Mouse (Mus musculus): ENCODE results near the gene Fabp1. TPM values are rescaled to one million over a fixed set of nuclear protein-coding genes. Genes with fewer than 3 reads are reported as not detected.

Fabp1 gene
- total RNA-seq (2021), result not detected

DNA sequence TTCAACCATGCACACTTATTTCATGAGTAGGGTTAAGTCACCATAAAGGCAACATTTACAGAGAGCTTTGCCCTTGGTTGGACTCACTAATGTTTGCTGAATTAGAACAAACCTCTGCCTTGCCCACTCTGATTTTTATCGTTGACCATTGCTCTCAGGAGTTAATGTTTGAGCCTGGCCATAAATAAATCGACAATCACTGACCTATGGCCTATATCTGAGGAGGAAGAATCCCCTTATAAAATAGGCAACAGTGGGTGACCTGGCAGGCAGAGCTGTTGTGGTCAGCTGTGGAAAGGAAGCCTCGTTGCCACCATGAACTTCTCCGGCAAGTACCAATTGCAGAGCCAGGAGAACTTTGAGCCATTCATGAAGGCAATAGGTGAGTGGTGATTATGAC is at the start of gene Fabp1:
Fabp1 (plus strand) TSS at position 216 of the 400 bp plus-strand sequence.
- DNase-seq (ENCODE audit: extremely low spot score in 1 of 2, low spot score in 1 of 2), result no peak

DNA sequence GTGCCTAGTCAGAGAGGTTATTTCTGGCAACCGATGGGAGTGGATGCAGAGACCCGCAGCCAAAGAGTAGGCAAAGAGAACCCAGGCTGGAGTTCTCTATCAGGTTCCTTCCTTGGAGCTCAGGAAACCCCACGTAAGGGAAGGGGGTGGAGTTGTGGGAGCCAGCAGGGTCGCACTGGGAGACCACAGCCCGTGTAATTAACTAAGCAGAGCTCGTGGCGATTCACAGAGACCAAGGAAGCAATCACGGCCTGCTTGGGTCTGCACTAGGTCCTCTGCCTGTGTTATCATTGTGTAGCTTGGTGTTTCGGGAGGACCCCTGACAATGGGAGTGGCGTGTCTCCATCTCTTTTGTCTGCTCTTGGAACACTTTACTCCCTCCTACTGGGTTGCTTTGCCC is 48.5 kb upstream of the Fabp1 start:
- DNase-seq (ENCODE audit: extremely low spot score in 1 of 2, low spot score in 1 of 2), result no peak

DNA sequence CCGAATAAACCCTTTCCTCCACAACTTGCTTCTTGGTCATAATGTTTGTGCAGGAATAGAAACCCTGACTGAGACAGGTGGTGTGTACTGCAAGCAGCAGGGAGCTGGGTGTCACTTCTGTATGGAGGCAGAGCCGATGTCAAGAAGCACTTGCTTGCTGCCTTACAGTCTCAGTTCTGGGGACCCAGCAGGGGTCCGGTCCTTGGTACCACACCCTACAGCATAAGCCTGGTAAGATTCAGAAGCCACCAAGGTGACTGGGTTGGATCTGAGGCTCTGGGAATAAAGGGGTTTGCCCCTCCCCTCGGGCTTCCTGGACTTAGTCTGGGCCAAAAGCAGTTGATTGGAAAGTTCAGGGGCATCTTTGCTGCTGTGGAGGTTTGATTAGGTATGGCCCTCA is 46.1 kb upstream of the Fabp1 start:
- no peak for DNase-seq (ENCODE audit: extremely low spot score in 1 of 2, low spot score in 1 of 2)

DNA sequence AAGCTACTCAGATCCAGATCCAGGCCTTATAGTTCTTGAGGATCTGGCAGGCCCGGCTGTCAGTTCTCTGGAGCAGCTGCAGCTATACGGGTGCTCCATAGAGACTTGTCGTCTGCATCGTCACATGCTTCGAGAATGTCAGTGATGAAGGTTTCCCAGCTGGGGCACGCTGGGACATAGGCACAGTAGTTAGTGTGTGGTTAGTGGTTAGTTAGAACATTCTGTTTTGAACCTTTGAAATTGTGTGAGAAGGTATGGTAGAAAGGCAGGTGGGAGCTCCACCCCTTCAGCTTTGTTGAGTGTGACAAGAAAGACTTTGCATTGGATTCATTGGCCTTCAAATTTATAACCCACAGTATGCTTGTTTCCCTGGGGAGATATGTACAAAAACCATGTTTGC is 44.8 kb upstream of the Fabp1 start:
- DNase-seq (ENCODE audit: extremely low spot score in 1 of 2, low spot score in 1 of 2), result no peak

DNA sequence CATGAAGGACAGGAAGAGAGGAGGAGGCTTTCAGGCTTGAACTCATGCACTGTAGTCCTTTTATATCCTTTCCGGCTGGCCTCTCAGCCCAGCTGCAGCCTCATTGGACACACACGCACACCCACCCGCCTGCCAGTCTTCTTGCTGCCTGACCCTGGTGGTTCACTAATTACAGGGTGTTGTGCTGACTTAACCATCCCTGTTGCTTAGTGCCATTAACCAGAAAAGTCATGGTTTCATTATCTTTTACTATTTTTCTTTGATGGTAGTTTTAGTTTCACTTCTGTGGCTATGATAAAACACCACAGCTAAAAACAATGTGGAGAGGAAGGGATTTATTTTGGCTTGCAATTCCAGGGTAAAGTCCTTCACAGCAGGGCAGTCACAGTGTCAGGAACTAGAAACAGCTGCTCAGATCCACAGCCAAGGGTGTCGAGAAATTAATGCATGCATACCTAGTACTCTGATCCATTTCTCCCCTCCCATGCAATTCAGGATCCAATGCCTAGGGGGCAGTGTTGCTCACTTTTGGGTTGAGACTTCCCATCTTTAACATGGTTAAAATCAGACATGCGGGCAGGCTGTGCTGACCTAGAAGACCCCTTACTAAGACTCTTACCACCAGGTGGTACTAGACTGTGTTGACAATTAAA is 42.8 kb upstream of the Fabp1 start:
- no peak for DNase-seq (ENCODE audit: extremely low spot score in 1 of 2, low spot score in 1 of 2)

DNA sequence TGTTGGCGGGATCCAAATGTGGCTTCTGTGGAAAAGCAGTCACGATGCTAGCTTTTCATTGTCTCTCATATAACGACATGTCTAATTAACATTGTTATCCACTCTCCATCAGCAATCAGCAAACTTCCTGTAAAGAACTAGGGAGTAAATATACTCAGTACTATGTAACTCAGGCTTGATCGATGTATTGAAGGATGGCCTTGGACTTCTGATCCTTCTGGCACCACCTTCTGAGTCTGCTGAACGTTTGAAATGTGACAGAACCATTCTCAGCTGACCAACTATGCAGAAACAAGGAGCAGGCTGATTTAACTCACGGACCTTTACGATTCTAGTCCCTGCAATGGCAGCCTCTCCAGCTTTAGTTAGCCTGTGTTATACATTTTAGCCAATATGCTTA is 38.3 kb upstream of the Fabp1 start:
- DNase-seq (ENCODE audit: extremely low spot score in 1 of 2, low spot score in 1 of 2), result no peak

DNA sequence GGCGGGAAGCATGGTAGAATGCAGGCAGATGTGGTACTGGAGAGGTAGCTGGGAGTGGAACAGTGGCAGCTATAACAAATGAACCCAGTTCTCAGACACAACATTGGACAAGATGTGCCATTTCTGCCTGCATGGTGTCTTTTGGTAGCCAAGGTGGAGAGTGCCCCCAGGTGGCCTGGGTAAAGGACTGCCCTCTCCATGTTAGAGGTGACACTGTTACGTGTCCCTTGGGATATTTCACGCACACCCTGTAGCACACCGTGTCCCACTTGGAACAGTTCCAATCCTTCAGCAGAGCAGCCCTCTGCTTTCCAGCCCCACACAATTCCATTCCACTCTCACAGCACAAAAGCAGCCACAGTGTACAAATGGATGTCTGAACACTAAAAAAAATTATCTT is 37.4 kb upstream of the Fabp1 start:
- no peak for DNase-seq (ENCODE audit: extremely low spot score in 1 of 2, low spot score in 1 of 2)

DNA sequence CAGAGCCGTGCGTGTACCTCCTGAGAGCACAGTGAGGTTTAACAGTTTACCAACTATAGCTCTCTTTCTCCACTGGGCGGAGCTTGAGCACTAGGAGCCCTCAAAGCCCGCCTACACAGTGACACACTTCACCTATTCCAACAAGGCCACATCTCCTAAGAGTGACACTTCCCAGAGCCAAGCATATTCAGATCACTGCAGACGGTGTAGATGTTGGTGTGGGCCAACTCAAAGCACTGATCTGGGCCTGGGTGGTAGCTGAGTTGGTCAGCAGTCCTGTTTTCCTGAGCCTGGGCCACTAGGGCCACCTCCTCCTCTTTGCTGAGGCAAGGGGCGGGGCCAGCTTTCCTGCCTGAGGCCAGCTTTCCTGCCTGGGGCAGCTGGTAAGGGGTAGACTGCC is 35.2 kb upstream of the Fabp1 start:
- DNase-seq (ENCODE audit: extremely low spot score in 1 of 2, low spot score in 1 of 2), result no peak

DNA sequence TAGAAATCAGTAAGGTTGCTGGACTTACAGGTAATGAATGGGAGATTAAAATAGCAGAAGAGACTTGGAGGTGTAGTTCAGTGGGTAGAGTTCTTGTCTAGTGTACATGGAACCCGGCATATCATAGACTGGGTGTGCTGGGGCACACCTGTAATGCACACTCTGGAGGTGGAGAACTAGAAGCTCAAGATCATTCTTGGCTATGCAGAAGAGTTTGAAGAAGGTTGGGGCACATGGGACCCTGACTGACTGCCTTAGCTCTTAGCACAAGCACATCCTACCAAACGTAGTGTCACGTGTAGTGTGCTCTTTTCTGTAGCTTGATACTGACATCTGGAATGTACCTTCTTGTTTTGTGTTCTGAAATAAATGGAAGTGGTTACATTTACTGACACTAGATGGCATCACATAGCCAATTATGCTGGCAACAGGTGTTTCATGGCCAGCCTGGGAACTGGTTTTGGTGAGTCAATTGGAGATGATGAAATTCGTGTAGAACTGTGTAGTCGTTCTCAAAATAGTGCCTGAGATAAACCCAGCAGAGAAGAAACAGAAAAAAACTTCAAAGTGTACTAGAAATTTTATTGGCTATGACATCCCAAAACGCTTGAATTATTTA is 33.0 kb upstream of the Fabp1 start:
- no peak for DNase-seq (ENCODE audit: extremely low spot score in 1 of 2, low spot score in 1 of 2)

DNA sequence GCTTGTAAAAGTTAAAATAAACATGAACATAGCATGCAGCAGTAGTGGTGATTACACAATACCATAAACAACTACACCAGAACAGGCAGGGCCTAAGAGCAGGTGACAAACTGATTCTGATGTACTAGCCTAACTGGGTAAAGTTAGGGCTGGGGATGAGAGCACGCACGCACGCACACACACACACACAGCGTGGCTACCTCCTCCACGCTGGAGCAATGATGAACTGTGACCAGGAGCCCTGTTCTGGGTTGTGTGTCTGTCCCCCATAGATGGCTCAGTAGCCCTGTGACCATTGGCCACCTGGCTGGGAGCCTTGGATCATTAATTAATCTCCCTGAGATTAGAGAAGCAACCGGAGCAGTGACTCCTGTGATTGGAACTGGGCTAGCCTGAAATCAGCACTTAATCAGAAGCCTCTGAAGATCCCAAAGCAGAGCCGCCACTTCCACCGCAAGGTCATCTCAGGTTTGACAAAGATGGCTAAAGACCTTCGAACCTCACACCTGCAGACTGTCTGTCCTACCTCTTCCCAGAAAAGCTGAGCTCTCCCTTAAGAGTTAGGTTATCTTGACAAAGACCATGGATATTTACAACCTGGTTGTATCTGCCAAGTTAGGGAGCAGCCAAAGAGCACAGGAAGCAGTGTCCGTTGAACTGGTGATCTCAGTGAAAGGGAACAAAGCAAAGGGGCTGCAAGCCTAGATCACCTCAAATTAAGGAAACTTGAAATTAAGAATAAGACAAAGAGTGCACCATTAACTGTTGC is 26.6 kb upstream of the Fabp1 start:
- no peak for DNase-seq (ENCODE audit: extremely low spot score in 1 of 2, low spot score in 1 of 2)

DNA sequence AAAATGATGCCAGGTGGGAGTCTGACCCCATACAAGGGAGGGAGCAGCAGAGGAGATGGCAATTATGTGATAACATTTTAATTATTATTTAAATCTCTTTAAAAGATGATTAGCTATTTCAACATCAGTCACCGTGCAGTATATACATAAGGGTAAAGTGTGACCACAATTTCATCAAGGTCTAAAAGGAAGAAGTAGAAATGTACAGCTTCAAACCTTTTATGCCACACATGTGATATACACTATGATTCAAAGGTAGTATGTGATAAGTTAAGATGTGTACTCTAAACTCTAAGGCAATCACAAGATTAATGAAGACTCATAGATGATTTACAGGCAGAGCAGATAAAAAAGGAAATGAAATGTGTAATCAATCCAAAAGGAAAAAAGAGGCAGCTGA is 19.0 kb upstream of the Fabp1 start:
- DNase-seq (ENCODE audit: extremely low spot score in 1 of 2, low spot score in 1 of 2), result no peak

DNA sequence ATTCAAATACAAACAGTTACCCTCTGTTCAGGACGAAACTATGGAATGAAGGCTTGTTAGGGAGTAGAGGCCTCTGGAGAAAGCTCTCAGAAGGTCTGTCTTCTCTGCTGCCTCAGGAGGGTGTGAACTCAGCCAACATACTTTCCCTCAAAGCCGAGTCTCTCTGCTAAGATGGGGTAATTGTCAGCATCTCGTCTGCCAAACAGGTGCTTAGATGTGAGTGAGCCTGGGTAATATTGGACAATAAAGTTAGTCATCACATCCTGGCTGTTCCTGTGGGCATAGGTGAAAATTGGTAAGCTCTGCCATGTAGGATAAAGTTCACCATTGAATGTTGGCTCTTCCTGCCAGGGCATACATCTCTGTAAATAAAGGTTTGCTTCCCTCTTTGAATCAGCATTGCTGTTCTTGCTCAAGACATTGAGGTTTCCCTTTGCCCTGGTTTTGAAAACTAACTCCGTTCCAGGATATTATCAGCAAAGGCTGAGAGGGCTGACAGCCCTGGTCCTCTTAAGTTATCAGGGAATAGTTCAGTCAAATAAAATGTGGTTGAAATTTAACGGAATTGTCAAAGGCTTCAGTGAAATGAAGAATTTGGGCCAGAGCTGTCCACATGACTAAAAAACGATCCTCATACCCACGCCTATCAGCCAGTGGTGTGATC is 14.6 kb upstream of the Fabp1 start:
- DNase-seq (ENCODE audit: extremely low spot score in 1 of 2, low spot score in 1 of 2), result no peak

DNA sequence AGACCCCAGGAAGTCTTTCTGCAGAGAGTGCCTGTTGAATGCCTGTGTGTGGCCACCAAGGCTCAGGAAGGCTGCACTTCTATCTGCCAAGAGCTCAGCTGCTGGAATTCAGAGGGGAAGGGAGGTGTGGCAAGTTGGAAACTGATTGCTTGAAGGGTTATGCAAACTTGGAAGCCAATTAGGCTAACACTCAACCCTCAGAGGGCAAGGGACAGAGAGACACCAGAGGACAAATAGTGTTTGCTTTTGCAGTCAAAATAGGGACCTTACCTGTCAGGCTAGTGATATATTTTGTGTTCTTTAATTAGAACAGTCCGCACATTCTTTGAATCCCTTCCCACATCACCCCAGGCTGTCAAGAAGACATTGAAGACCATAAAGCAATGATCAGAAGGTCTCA is 10.0 kb upstream of the Fabp1 start:
- DNase-seq (ENCODE audit: extremely low spot score in 1 of 2, low spot score in 1 of 2), result no peak

DNA sequence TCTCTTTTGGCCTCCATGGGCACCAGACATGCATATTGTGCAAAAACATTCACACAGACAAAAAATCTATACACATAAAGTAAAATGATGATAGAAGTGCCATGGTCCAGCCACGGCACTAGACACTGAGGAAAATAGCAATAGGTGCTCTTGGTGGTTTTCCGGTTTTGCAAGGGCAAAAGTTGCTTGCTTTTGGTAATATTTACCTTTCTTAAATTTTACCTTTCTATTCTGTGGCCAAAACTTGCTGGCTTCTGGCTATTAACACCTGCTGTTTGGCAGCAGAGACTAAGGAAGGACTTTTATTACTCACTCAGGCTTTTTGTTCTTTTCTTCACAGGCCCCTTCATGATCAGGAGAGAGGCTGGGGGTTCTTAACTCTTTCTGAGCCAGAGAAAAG is 9.1 kb upstream of the Fabp1 start:
- DNase-seq (ENCODE audit: extremely low spot score in 1 of 2, low spot score in 1 of 2), result no peak

DNA sequence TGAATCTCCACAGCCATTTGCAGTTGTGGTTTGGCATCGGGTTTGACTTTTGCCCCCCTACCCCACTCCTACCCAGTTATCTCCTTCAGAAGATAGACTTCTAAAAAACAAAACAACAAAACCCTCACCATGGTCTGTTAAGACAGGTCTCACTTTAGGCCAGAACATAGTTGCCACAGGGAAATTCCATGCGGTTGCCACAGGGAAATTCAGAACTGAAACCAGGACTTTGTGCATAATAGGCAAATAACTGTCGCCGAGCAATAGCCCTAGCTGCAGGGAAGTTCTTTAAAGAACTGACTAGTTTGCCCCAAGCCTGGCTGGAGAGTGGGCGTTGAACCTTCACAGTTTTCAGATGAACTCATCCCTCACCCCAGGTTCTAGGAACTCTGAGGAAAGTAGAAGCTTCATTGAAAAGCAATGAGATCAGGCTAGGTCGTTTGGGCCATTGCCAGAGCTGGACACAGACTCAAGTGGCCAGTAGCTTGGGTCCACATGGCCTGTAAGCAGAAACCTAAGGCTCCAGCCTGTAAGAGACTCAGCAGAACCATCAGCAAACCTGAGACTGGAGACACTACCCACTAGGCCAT is 6.4 kb upstream of the Fabp1 start:
- no peak for DNase-seq (ENCODE audit: extremely low spot score in 1 of 2, low spot score in 1 of 2)

DNA sequence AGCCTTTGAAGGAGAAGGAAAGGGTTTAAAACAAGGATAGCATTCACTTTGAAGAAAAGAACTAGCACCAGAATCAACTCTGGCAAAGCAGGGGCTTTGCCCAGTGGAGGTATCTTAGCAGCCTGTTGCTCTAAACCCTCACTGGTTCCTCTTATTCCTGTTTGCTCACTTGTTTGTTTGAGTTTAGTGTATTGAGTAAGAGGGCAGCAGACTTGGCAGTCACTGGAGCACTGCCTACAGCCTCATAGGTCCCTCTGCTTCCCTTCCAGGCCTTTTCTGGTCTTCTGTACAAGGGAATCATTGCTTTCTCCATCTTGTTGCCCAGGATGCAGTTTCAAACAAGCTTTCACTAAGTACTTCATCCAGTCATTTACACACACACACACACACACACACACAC is 3.5 kb upstream of the Fabp1 start:
- DNase-seq (ENCODE audit: extremely low spot score in 1 of 2, low spot score in 1 of 2), result no peak

DNA sequence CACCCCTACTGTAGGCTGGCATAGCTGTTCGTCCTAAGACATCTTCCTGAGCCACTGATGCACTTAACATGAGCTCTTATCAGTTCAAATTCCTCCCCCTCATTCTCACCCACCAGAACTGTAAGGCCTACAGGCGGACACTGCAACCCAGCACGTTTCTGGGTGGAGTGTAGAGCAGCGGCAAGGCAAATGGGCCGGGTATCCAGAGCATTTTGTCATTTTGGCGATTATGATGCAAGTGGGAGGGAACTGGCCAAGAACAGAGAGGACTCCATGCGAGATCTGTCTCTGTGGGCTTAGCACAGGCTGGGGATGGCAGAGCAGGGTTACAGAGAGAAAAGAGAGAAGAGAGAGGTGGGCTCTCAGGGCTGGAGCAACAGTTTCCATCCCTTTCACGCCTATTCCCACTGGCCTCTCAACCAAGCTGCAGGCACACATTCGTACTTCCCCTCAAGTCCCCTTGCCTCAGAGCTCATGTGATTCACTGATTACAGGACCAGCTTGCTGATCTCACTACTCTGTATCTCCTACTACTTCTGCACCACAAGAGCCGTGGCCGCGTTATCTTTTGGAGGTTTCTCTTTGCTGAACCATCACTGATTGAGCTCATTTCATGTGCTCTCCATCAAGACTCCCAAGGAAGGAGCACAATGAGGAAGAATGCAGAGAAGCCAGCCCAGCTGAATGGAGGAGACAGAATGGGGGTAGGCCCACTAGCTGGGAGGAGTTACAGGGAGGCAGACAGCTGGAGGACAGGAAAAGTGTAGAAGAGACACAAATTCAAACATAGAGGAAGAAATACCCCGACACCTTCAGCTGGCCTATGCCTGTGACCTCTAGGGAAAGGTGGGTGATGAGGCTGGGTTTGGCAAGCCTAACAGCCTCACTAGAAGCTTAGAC is 1.7 kb upstream of the Fabp1 start:
- DNase-seq (ENCODE audit: extremely low spot score in 1 of 2, low spot score in 1 of 2), result no peak

DNA sequence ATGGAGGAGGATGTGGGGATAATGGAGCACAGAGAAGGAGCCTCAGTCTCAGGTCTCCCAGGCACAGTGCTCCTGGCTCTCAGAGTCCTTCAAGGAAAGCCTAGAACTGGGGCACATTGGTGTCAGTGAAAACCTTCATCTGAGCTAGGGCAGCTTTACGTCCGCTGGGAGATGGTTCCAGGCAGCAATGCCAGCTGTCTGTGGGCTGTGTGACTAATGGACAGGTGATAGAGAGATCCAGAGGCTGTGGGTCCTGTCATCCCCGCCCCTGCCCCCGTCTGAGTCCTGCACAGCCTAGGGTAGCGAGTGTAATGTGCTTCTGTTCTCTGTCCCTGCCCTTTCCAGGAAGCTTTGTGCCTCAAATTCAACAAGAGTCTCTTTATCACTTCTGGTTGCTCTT is 2.3 kb downstream of the Fabp1 start:
- no peak for DNase-seq (ENCODE audit: extremely low spot score in 1 of 2, low spot score in 1 of 2)

DNA sequence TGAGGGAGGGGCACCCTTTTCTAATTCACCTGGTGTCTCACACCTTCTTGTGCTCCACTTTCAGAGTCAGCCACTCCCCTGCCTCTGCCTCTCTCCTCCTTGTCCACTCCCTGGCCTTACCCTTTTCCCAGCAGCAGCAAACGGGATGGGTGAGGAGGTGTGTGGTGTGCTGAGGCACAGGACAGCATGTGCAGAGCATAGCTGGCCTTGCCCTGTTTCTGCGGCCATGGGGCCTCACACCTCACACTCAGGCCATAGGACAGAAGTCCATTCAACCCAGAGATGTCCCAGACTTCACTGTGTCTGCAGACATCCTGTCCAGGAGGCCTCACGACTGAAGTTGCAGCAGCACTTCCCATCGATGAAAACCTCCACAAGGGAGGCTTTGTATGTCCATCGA is 4.0 kb downstream of the Fabp1 start:
- no peak for DNase-seq (ENCODE audit: extremely low spot score in 1 of 2, low spot score in 1 of 2)

DNA sequence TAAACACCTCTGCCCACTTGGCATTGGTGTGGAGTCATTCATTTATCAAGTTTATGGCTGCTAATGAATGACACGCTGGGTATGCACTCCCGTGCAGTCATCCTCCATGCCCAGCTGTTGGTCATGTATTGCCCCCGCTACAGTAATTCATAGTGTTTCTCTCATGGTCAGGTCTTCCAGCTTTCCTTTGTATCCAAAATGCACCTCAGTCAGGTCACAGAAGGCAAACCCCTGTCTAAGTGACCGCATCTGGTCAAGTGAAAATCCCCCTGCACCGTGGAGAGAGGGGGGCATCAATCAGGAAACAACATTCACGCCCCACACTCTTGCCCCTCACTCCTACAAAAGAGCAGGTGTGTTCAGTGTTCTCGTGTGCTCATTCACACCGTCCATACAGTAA is 4.5 kb downstream of the Fabp1 start:
- DNase-seq (ENCODE audit: extremely low spot score in 1 of 2, low spot score in 1 of 2), result no peak
